Mouse (Mus musculus) hindbrain, embryonic 11.5 days (tissue): ENCODE data around the gene Syngr1. TPM values are rescaled to one million over a fixed set of nuclear protein-coding genes. Genes with fewer than 3 reads are reported as not detected.

Experiments used
- ATAC-seq: fragments of 200-750 bp; cut with Nextera tagmentation; 2 replicates; pipeline ENCODE4 v1.8.0; 2017; ENCODE audit warnings: mild to moderate bottlenecking, moderate TSS enrichment, moderate library complexity; ENCODE audit not compliant: low FRiP score
- DNase-seq: peaks from one replicate; pipeline ENCODE4 v3.0.0-alpha.2; 2015; ENCODE audit warnings: low spot score
- H3K27ac ChIP-seq: fragments of 300-500 bp; sonication (generic); 2 replicates; pipeline ENCODE4 v1.5.1; 2014; ENCODE audit warnings: mild to moderate bottlenecking, low read depth, low read length
- H3K27me3 ChIP-seq: fragments of 300-500 bp; sonication (generic); 2 replicates; pipeline ENCODE4 v1.6.1; 2014; ENCODE audit warnings: mild to moderate bottlenecking, low read length, moderate library complexity, mixed read lengths; ENCODE audit not compliant: control insufficient read depth, insufficient read depth
- H3K36me3 ChIP-seq: fragments of 300-500 bp; sonication (generic); 2 replicates; pipeline ENCODE4 v1.6.1; 2014; ENCODE audit warnings: mild to moderate bottlenecking, low read length, moderate library complexity, mixed read lengths; ENCODE audit not compliant: control insufficient read depth, insufficient read depth
- H3K4me1 ChIP-seq: fragments of 300-500 bp; sonication (generic); replicated peaks from 2 replicates; pipeline ENCODE4 v1.6.1; 2014; ENCODE audit warnings: low read length, mixed read lengths; ENCODE audit not compliant: control insufficient read depth, insufficient read depth
- H3K4me2 ChIP-seq: fragments of 300-500 bp; sonication (generic); replicated peaks from 2 replicates; pipeline ENCODE4 v1.6.1; 2014; ENCODE audit warnings: mild to moderate bottlenecking, low read depth, low read length
- H3K4me3 ChIP-seq: fragments of 300-500 bp; sonication (generic); 2 replicates; pipeline ENCODE4 v1.5.1; 2014; ENCODE audit warnings: low read depth, low read length
- H3K9ac ChIP-seq: fragments of 300-500 bp; sonication (generic); 2 replicates; pipeline ENCODE4 v1.6.1; 2014; ENCODE audit warnings: low read depth, low read length
- H3K9me3 ChIP-seq: fragments of 300-500 bp; sonication (generic); 2 replicates; pipeline ENCODE4 v1.6.1; 2016; ENCODE audit warnings: low read length; ENCODE audit not compliant: control insufficient read depth
- WGBS: fragments of 180-500 bp; shearing (Covaris S2); extraction: QIAGEN DNeasy Blood & Tissue Kit; methylation state at CpG from one replicate; pipeline ENCODE4 v1.1.7; 2014; 5-methylcytosine and 5-hydroxymethylcytosine counted together
- polyA plus RNA-seq: library from polyadenylated mRNA; unstranded; fragments of >200 nt; fragmentation: Nextera tagmentation; extraction: Ambion mirVana; gene quantifications from 2 replicates; pipeline ENCODE4 v1.2.1, GENCODE M21; 2014

Syngr1 gene
- polyA plus RNA-seq, 1 experiment from 2014 or later = 7.3 TPM

DNA sequence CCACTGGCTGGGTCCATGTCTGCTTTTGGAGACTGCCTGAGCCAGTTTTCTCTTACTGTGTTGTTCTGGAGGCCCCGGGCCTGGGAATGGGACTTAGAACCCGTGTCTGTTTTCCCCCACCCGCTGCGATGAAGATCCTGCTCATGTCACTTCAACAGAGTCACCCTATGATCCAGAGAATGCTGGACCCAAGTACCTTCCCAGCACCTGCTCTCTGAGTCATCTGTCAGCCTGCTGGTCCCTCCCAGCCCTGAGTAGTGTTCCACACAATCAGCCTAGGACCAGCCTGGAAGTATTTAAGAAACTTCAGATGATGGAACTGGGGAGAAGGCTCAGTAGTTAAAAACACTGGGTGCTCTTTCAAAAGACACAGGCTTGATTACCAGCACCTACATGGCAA, 72.6 kb downstream of the Syngr1 start:
- no peak overlapping the region for H3K4me3 ChIP-seq
- 0 out of 2 replicates have a peak, but pooled peaks cover 3% of the 10 kb centered on the region for H3K4me1 ChIP-seq
- H3K36me3 ChIP-seq = 0 out of 2 replicates have a peak, but pooled peaks cover 5% of the 10 kb centered on the region
- no peaks in the 10 kb centered on the region for H3K9me3 ChIP-seq
- no peak overlapping the region for H3K27ac ChIP-seq
- H3K9ac ChIP-seq = no peak overlapping the region
- ATAC-seq = no peak
- WGBS = 84% methylated on average over 4 of the region's 4 CpGs
- DNase-seq = no peak
- H3K4me2 ChIP-seq = no peak overlapping the region
- no peaks in the 10 kb centered on the region for H3K27me3 ChIP-seq

GRCm38 (mm10) chr15:80165396-80165795, 74.3 kb downstream of the Syngr1 start:
- ATAC-seq (no peak), DNase-seq (no peak)
- H3K27ac ChIP-seq = no peak overlapping the region
- no peak overlapping the region for H3K4me3 ChIP-seq
- H3K27me3 ChIP-seq = no peaks in the 10 kb centered on the region
- H3K9ac ChIP-seq = no peak overlapping the region
- H3K9me3 ChIP-seq = no peaks in the 10 kb centered on the region
- 61% methylated on average over 5 of the region's 5 CpGs for WGBS
- no peaks in the 10 kb centered on the region for H3K4me1 ChIP-seq
- H3K4me2 ChIP-seq = no peak overlapping the region
- 0 out of 2 replicates have a peak, but pooled peaks cover 5% of the 10 kb centered on the region for H3K36me3 ChIP-seq

Other genes with a start within 250 kb of the Syngr1 start
- 6.0 and 9.3 TPM in 2 replicates for gene Apobec3, start 199.7 kb upstream of the Syngr1 start, polyA plus RNA-seq
- 1.7 and 2.2 TPM in 2 replicates for gene Cbx7, start 120.2 kb upstream of the Syngr1 start, polyA plus RNA-seq
- 1.9 and 2.2 TPM in 2 replicates for gene Pdgfb, start 76.4 kb upstream of the Syngr1 start, polyA plus RNA-seq
- gene Rpl3, start 534 bp downstream of the Syngr1 start, polyA plus RNA-seq = 1,014 and 1,045 TPM in 2 replicates
- 21.6 and 24.7 TPM in 2 replicates for gene Tab1, start 41.8 kb downstream of the Syngr1 start, polyA plus RNA-seq
- 9.6 and 9.8 TPM in 2 replicates for gene Mgat3, start 82.4 kb downstream of the Syngr1 start, polyA plus RNA-seq
- gene Mief1, start 142.7 kb downstream of the Syngr1 start, polyA plus RNA-seq = 38.5 and 39.1 TPM in 2 replicates
- not detected in 2 replicates for gene AC140267.1, start 144.5 kb downstream of the Syngr1 start, polyA plus RNA-seq
- gene Atf4, start 163.8 kb downstream of the Syngr1 start, polyA plus RNA-seq = 140 and 145 TPM in 2 replicates
- gene Rps19bp1, start 173.0 kb downstream of the Syngr1 start, polyA plus RNA-seq = 68.0 and 71.4 TPM in 2 replicates
- gene Cacna1i, start 195.9 kb downstream of the Syngr1 start, polyA plus RNA-seq = 0.14 and 0.74 TPM in 2 replicates